Mouse (Mus musculus): ENCODE data around the gene Cfb.

DNA sequence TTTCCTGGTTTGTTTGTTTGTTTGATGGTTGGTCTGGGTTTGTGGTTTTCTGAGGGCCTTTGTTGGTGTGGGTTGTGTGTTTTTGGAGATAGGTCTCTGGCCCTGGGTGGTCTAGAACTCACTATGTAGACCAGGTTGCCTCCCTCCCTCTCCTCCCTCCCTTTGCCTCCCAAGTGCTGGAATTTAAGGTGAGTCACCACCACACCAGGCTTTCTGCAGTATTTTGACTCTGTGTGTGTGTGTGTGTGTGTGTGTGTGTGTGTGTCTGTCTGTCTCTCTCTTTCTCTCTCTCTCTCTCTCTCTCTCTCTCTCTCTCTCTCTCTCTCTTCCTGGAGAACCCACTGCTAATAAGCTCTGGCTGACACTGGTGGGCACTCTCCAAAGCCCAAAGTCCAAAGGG, 18.8 kb upstream of the Cfb start:
- TF ChIP-seq USF2 (conservative IDR thresholded peaks at IDR 0.05; ENCODE audit: low read depth, low read length) (no peak), MAX (IDR thresholded peaks at IDR 0.05; ENCODE audit: low read length) (no peak), EP300 (IDR thresholded peaks at IDR 0.05; ENCODE audit: low read length) (no peak), POLR2A (IDR thresholded peaks at IDR 0.05; ENCODE audit: low read depth, low read length) (no peak), CTCF (conservative IDR thresholded peaks at IDR 0.05 in 1 of 2, IDR thresholded peaks at IDR 0.05 in 1 of 2; ENCODE audit: low read depth in 2 of 2, low read length in 2 of 2) (no peak), USF1 (IDR thresholded peaks at IDR 0.05; ENCODE audit: low read depth, low read length) (no peak), TCF12 (IDR thresholded peaks at IDR 0.05; ENCODE audit: low read depth, low read length) (no peak), MAFK (IDR thresholded peaks at IDR 0.05; ENCODE audit: insufficient replicate concordance, low read length) (no peak), CHD2 (IDR thresholded peaks at IDR 0.05; ENCODE audit: low read length) (no peak), POLR2AphosphoS2 (IDR thresholded peaks at IDR 0.05; ENCODE audit: low read depth, low read length) (no peak), NELFE (IDR thresholded peaks at IDR 0.05; ENCODE audit: low read depth, low read length) (no peak), ZNF384 (IDR thresholded peaks at IDR 0.05; ENCODE audit: low read depth, low read length) (no peak)
